Mouse (Mus musculus) urinary bladder, postnatal 36 days (tissue): ENCODE data around the gene Mbd4.

ENCODE experiments used
- DNase-seq, 2 experiments: peaks; one replicate each; pipeline ENCODE4 v3.0.0; 2022; ENCODE audit warnings: low spot score in 2 of 2, mixed read lengths in 1 of 2

Mbd4 gene

GRCm38 (mm10) chr6:115860027-115860556, 6.9 kb upstream of the Mbd4 start:
- no peak for DNase-seq

GRCm38 (mm10) chr6:115859258-115859657, 6.1 kb upstream of the Mbd4 start:
- DNase-seq = no peak

- no peak for DNase-seq
These were observed 3.2 kb upstream of the Mbd4 start for GRCm38 (mm10) chr6:115856361-115856745.

DNA sequence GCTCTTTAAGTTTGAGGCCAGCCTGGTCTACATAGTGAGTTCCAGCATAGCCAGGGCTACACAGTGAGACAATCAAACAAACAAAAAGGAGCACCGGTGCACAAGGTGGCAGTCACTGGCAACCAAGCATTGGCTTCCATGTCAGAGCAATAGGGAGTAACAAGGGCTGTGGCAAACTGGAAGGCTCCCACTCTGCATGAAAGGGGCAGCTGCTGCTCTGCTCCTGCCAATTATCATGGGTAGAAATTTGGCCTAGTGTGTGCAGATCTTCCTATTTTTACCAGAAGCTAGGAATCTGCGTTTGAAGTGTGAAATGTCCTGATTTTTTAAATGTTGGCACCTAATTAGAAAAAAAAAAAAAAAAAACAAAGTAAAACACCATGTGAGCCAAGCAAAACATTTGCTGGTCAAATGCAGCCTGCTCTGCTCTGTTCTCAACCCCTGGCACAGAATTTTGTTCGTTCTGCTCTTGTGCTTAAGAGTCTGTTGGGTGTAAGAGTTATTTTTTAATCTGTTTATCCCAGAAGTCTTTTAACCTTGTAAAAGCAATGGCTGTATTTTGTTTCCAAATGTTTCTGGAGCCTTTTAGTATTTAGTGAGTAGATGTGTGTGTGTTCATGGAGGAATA, 2.7 kb upstream of the Mbd4 start:
- no peak for DNase-seq

DNA sequence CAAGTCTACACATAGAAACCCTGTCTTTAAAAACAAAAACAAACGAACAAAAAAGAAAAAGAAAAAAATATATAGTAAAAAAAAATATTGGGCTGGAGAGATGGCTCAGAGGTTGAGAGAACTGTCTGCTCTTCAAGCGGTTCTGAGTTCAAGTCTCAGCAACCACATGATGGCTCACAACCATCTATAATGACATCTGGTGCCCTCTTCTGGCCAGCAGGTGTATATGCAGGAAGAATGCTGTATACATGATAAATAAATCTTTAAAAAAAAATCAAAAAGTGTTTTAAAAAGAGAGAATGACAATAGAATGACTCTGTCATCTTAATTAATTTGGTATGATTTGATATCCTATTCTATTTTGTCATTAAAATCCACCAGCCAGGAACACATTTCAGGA, 1.3 kb upstream of the Mbd4 start:
- no peak for DNase-seq

- no peak for DNase-seq
These were observed 814 bp upstream of the Mbd4 start for GRCm38 (mm10) chr6:115853985-115854384.

DNA sequence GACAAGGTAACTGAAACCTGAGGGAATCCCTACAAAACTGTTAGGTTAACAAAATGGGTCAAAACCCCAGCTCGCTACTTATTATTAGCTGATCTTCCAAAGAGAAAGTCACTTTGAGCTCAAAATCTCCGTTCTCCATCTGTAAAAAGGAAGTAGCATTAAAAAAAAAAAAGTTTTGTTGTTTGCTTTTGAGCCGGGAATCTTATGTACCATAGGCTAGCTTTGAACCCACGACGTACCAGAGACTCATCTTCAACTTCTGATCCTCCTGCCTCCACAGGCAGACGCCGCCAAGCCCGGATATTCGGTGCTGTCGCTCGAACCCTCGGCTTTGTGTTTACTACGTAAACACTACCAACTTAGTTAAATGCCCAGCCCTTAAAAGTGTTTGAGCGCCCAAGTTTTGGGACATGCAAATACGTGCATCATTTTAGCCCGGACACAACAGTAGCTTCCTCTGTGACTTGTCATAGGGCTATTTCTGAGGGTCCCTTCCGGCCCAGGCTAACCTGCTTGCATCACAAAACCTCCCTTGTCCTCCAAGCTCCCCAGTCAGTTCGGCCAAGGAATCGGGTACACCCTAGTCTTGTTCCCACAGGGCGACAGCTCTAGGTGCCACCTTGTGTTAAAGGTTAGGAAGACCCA, 603 bp downstream of the Mbd4 start:
- no peak for DNase-seq

DNA sequence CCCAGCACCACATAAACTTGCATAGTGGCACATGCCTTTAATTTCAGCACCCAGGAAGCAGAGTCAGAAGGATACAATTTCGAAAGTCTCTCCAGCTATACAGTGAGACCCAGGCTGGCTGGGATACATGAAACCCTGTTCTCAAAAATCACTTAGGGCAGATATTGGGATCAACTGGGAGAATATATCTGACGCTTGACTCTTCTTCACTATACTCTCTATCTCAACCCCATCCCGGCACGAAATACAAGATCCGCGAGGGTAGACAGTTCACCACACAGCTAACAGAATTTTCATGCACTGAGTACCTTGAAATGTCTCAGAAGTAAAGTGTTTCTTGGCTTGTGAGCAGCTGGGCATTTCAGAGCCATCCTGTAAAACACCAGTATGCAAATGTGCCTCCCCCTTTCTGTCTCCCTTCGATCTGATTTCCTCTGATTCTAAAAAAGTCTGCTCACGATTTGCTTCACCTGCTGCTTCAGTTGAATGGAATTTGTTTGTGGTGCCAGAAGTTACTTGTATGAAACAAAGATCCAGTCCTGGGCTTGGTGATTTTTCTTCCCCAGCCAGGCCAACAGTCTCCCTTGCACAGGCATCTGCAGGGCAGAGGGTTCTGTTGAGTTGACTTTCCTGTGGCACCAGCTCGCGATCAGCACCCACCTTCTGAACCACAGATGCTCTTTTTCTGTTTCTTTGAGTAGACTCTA, 4.4 kb downstream of the Mbd4 start:
- no peak for DNase-seq

DNA sequence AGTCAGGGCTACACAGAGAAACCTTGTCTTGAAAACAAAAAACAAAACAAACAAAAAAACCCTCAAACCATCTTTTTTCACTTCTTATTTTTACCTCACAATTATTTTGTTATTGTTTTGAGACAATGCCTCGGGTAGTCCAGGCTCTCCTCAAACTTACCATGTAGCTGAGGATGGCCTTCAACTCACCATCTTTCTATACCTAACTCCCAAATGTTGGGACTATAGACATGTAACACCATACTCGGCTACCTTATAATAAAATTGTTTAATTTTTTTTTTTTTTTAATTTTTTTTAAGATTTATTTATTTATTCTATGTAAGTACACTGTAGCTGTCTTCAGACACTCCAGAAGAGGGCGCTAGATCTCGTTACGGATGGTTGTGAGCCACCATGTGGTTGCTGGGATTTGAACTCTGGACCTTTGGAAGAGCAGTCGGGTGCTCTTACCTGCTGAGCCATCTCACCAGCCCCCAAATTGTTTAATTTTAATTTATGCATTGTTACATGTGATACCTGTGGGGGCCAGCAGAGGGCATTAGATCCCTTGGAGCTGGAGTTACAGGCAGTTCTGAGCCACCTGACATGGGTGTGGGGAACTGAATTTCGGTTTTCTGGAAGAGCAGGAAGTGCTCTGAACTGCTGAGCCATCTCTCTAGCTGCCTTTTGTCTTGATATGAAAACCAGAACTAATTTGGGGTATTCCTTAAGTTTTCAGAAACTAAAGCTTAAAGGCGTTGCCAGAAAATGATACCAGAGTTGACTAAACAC, 6.3 kb downstream of the Mbd4 start:
- DNase-seq = peak; percentile 38 to 48

DNA sequence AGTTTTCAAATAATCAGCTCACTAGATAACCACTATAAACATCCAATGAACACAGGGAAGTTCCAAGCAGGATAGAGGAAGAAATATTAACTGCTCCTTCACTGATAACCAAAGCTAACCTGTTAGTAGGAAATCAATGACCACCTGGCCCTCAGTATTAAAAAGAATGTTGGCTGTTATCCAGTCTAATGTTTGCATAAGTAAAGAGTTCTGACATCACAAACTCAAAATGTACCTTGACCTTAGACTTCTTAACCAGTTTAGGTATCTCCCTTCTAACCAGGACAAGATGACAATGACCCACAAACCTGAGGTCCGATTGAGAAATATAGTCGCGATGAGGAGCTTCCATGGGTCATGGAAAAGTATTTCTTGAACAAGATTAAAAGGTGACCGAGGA, 8.2 kb downstream of the Mbd4 start:
- no peak for DNase-seq

DNA sequence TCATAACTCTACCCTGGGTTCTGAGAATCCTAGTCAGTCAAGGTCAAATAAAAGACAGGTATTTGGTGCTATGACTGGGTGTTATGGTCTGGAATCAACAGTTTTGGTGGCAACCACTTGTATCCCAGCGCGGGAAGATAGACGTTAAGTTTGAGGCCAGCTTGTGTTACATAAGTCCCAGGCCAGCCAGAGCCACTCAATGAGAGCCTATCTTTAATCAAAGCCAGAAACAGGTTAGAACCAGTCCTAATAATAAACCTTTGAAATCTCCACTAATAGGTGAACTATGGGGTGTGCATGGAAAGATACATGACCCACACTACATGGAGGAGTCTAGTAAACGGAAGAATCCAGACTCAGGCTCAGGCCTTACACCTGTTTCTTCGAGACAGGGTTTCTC, 14.4 kb downstream of the Mbd4 start:
- DNase-seq = no peak

- DNase-seq = peak; percentile 57 to 75
These were observed 15.0 kb downstream of the Mbd4 start, which contains the start of gene Efcab12 for GRCm38 (mm10) chr6:115838161-115838597. Efcab12 (minus strand) TSS chr6:115838412.

DNA sequence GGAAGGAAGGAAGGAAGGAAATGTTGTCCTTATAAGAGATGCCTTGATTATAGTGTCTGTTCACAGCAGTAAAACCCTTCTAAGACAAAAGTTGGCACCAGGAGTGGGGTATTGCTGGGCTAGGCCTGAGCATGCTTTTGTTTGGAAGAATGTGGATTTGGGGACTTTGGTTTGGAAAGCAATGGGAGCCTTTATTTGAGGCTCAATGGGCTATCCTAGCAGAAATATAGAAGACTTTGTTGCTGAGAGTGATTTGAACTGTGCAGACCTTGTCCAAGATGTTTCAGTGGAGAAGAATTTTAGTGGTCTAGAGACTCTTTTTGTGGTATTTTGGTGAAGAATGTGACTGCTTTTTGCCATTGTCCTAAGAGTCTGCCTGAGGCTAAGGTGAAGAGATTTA, 19.3 kb downstream of the Mbd4 start:
- DNase-seq = no peak

GRCm38 (mm10) chr6:115832152-115832850, 20.9 kb downstream of the Mbd4 start:
- DNase-seq = no peak

DNA sequence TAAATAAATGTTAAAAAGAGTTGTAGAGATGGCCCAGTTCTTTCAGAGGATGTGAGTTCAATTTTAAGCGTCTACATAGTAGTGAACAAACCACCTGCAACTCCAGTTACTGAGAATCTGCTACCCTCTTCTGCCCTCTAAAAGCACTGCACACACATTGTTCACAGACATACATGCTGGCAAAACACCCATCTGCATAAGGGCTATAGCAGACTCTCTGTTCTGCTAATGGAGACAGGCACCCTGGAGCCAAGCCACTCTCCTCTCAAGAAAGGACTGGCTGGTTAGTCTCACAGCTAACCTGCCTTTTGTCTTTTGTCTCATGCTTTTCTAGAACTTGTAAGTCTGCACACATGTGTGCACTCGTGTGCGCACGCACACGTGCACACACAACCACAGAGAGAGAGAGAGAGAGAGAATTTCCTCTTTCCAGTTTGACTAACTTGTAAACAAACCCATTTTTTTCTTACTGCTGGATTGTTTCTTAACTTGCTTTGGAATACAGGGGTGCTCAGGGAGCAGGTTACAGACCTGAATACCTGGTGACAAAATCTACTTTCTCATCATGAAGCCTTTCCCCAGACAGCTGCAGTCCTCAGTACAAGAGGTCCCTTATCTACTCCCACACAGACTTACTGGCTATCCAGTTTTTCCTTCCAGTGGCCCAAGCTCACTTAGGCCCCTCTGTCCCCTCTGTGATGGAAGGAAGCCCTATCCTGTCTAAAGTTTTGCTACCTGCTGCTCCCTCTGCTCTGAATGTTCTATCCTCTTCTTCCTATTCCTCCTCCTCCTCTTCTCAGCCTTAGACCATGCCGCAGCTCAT, 22.2 kb downstream of the Mbd4 start:
- no peak for DNase-seq

GRCm38 (mm10) chr6:115823850-115824464, 29.2 kb downstream of the Mbd4 start:
- DNase-seq = peak in 1 of 2 experiments; percentile 22

DNA sequence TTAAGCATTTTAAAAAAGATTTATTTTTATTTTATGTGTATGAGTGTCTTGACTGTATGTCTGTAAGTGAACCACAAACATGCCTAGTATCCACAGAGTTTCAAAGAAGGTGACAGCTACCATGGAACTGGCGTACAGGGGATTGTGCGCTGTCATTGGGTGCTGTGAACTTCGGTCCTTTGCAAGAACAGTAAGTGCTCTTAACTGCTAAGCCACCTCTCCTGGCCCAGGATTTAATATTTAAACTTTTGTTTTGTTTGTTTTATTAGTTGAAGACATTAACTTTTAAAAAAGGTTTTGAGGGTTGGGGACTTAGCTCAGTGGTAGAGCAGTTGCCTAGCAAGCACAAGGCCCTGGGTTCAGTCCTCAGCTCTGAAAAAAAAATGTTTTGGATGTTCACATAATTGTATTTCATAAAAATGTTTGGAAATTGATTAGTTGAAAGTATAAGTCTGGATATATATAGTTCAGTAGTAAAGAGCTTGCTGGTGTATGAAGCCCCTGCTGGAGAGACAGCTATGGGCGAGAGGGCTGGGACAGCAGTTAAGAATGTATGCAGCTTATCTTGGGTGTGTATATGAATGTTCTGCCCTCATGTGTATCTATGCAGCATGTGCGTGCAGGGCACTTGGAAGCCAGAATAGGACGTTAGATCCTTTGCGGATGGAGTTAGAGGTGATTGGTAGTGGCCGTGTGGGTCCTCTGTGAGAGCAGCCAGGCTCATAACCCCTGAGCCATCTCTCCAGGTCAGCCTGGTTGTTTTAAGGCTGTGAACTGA, 31.8 kb downstream of the Mbd4 start:
- DNase-seq = no peak

DNA sequence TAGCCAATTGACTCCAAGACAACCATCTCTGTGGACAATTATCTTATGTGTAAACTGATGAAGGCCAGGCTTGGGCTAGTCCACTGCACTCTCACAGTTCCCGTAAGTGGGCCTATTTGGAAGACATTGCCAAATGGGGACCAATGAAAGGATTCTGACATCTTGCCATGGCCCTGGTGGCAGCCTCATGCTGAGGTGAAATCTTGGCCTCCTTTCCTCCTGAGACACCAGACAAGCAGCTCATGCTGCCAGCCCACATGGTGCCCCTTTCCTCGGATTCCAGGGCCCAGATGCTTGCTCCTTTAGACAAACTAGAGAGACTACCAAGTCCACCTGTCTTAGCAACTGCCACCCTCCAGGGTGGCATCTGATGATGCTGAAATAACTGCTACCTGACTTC, 35.0 kb downstream of the Mbd4 start:
- DNase-seq = no peak

DNA sequence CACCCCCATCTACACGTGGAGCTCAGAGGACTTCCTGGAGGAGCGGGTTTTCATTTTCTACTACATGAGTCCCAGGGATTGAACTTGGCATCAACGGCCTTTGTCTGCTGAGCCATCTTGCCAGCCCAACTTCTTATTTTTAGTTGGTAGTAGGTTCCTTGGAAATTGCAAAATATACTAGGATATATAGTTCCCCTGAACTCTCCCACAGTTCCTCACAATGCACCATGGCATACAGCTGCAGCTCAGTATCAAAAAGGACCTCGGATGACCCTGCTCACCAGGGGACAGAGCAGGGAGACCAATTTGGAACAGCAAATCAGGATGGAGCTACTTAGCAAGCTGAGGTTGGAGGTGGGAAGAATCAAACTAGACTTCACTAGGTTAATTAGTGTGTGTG, 38.1 kb downstream of the Mbd4 start:
- no peak for DNase-seq
